Comparison of ENCODE assay signal across 28 mouse cellular contexts in genomic region chr1:135233961-135234360, GRCm38 (mm10). TPM values are rescaled to one million over a fixed set of nuclear protein-coding genes. Genes with fewer than 3 reads are reported as not detected.
DNase-seq lines count a peak whose midpoint lies in the region; ATAC-seq and TF ChIP-seq lines count a peak whose summit lies in the region.
"Had no signal": no experiment of that assay in that cellular context is flagged by ENCODE, and none has a peak within 500 bp of the region (broad histone marks: within the 10 kb centered on the region; RNA-seq: fewer than 3 reads in every experiment).

No protein-coding gene starts in this region.

- no peaks in the 10 kb centered on the region for H3K9me3 ChIP-seq in kidney, postnatal 0 days (replicated peaks; ENCODE audit: low read length)
- no peaks in the 10 kb centered on the region for H3K9me3 ChIP-seq in intestine, postnatal 0 days (ENCODE audit: control insufficient read depth)
- no peaks in the 10 kb centered on the region for H3K9me3 ChIP-seq in hindbrain, embryonic 11.5 days (ENCODE audit: control insufficient read depth, low read length)
- H3K9me3 ChIP-seq: heart, embryonic 13.5 days; limb, embryonic 10.5 days; limb, embryonic 15.5 days; liver, embryonic 13.5 days had no signal

- peak; percentile 48; the same call in 1 of the 2 replicates for ATAC-seq in kidney, postnatal 0 days (replicated peaks; ENCODE audit: low FRiP score, low read depth)
- ATAC-seq in Patski, result peak; percentile 77
- peak; percentile 65 for ATAC-seq in intestine, postnatal 0 days
- ATAC-seq in hindbrain, embryonic 11.5 days (ENCODE audit: low FRiP score), result no peak
- ATAC-seq: forebrain, postnatal 0 days; hindbrain, postnatal 0 days; midbrain, embryonic 16.5 days had no signal

- CTCF ChIA-PET in Patski (lab: Charles Lee), result no interaction called here

- H3K36me3 ChIP-seq in kidney, postnatal 0 days (ENCODE audit: insufficient read depth, low read length), result no peaks in the 10 kb centered on the region
- H3K36me3 ChIP-seq in intestine, postnatal 0 days (ENCODE audit: control insufficient read depth, insufficient read depth), result no peaks in the 10 kb centered on the region
- no peaks in the 10 kb centered on the region for H3K36me3 ChIP-seq in hindbrain, embryonic 11.5 days (ENCODE audit: control insufficient read depth, insufficient read depth, low read length)
- H3K36me3 ChIP-seq: heart, embryonic 13.5 days; limb, embryonic 10.5 days; limb, embryonic 15.5 days; liver, embryonic 13.5 days had no signal

- POLR2A ChIA-PET in Patski (lab: Charles Lee), result no interaction called here

- in situ Hi-C loops in Patski (cut with MboI; ENCODE audit: low pct_unique_long_range_greater_than_20kb), result no loop called here

- no peak overlapping the region for H3K4me2 ChIP-seq in kidney, postnatal 0 days (ENCODE audit: low read length)
- peak overlapping the region; percentile 66 for H3K4me2 ChIP-seq in intestine, postnatal 0 days (replicated peaks; ENCODE audit: low read depth)
- H3K4me2 ChIP-seq in hindbrain, embryonic 11.5 days (replicated peaks; ENCODE audit: low read depth, low read length), result no peak overlapping the region
- H3K4me2 ChIP-seq: heart, embryonic 13.5 days; limb, embryonic 15.5 days; liver, embryonic 13.5 days; midbrain, embryonic 11.5 days had no signal

- H3K4me3 ChIP-seq in kidney, postnatal 0 days (replicated peaks; ENCODE audit: low read depth, low read length), result no peak overlapping the region
- H3K4me3 ChIP-seq in intestine, postnatal 0 days (ENCODE audit: low read depth, low read length), result peak overlapping the region; percentile 23; the same call in 1 of the 2 replicates
- no peak overlapping the region for H3K4me3 ChIP-seq in hindbrain, embryonic 11.5 days (ENCODE audit: low read depth, low read length)
- H3K4me3 ChIP-seq: erythroblast, embryonic 14.5 days; heart, embryonic 13.5 days; limb, embryonic 10.5 days; limb, embryonic 15.5 days; liver, embryonic 13.5 days had no signal

- H3K27me3 ChIP-seq in kidney, postnatal 0 days (ENCODE audit: insufficient read depth, low read length), result no peaks in the 10 kb centered on the region
- no peaks in the 10 kb centered on the region for H3K27me3 ChIP-seq in Patski
- H3K27me3 ChIP-seq in intestine, postnatal 0 days (replicated peaks; ENCODE audit: control insufficient read depth, insufficient read depth, low read length), result no peaks in the 10 kb centered on the region
- no peaks in the 10 kb centered on the region for H3K27me3 ChIP-seq in hindbrain, embryonic 11.5 days (ENCODE audit: control insufficient read depth, insufficient read depth, low read length)
- H3K27me3 ChIP-seq: limb, embryonic 15.5 days had no signal

- DNase-seq in kidney, postnatal 0 days (ENCODE audit: low spot score), result no peak
- DNase-seq in kidney, adult 18-20 months, result no peak
- peak; percentile 73 for DNase-seq in Patski (ENCODE audit: low read depth, low spot score)
- DNase-seq in R1 (ENCODE audit: low read depth, low spot score), result peak; percentile 41
- DNase-seq in layer of hippocampus, adult 11-12 months (ENCODE audit: low spot score), result no peak
- no peak for DNase-seq in hindbrain, embryonic 11.5 days (ENCODE audit: low spot score)
- DNase-seq in cerebellum, adult 18-20 months, result no peak
- DNase-seq: adrenal gland, postnatal 25 days; B cell, adult 2 months; cerebellum, adult 2 months; cerebellum, postnatal 14 days; forebrain, postnatal 0 days; heart, postnatal 10 days; layer of hippocampus, postnatal 36 days; liver, embryonic 13.5 days; lung, adult 18-20 months; lung, postnatal 14 days; right cerebral cortex, postnatal 25 days; spleen, adult 18-20 months; thymus, postnatal 14 days had no signal

- 63% methylated on average over 6 of the region's 6 CpGs for WGBS in kidney, postnatal 0 days
- WGBS in intestine, postnatal 0 days, result 33% methylated on average over 6 of the region's 6 CpGs
- 93% methylated on average over 6 of the region's 6 CpGs for WGBS in hindbrain, embryonic 11.5 days

- no peak for TF ChIP-seq CTCF in kidney, postnatal 0 days (IDR thresholded peaks at IDR 0.05; ENCODE audit: low read depth)
- TF ChIP-seq CTCF in Patski (IDR thresholded peaks at IDR 0.05), result no peak
- no peak for TF ChIP-seq CTCF in intestine, postnatal 0 days (IDR thresholded peaks at IDR 0.05; ENCODE audit: low read depth)

- H3K4me1 ChIP-seq in kidney, postnatal 0 days (replicated peaks; ENCODE audit: insufficient read depth, low read length), result no peaks in the 10 kb centered on the region
- H3K4me1 ChIP-seq in intestine, postnatal 0 days (replicated peaks; ENCODE audit: control insufficient read depth, insufficient read depth, low read length), result 0 out of 2 replicates have a peak, but pooled peaks cover 4% of the 10 kb centered on the region
- H3K4me1 ChIP-seq in hindbrain, embryonic 11.5 days (replicated peaks; ENCODE audit: control insufficient read depth, insufficient read depth, low read length), result no peaks in the 10 kb centered on the region
- H3K4me1 ChIP-seq: heart, embryonic 13.5 days; limb, embryonic 10.5 days; limb, embryonic 15.5 days had no signal

- H3K9ac ChIP-seq in kidney, postnatal 0 days (ENCODE audit: low read depth, low read length), result no peak overlapping the region
- H3K9ac ChIP-seq in intestine, postnatal 0 days (ENCODE audit: low read depth, low read length), result peak overlapping the region; percentile 41; the same call in 1 of the 2 replicates
- no peak overlapping the region for H3K9ac ChIP-seq in hindbrain, embryonic 11.5 days (ENCODE audit: low read depth, low read length)
- H3K9ac ChIP-seq: forebrain, postnatal 0 days; heart, embryonic 13.5 days; limb, embryonic 15.5 days; liver, embryonic 13.5 days had no signal

- H3K27ac ChIP-seq in kidney, postnatal 0 days, result no peak overlapping the region
- peak overlapping the region; percentile 98 for H3K27ac ChIP-seq in intestine, postnatal 0 days (ENCODE audit: low read depth, low read length)
- H3K27ac ChIP-seq in hindbrain, embryonic 11.5 days (ENCODE audit: low read depth, low read length), result no peak overlapping the region
- H3K27ac ChIP-seq: heart, embryonic 13.5 days; hindbrain, postnatal 0 days; limb, embryonic 10.5 days; limb, embryonic 15.5 days; liver, embryonic 13.5 days had no signal

RNA-seq across cellular contexts. Expression of gene Elf3, which starts 24.4 kb away (rescaled TPM):
- polyA plus RNA-seq in kidney, postnatal 0 days (2015; fragmentation: Nextera tagmentation; extraction: Ambion mirVana), result 36.1 and 39.2 TPM in 2 replicates
- 27.3 TPM for polyA plus RNA-seq in Patski (2021)
- polyA plus RNA-seq in intestine, postnatal 0 days (2015; fragmentation: Nextera tagmentation; extraction: Ambion mirVana), result 159 and 164 TPM in 2 replicates
- polyA plus RNA-seq in hindbrain, embryonic 11.5 days (2014; fragmentation: Nextera tagmentation; extraction: Ambion mirVana), result 0.73 and 2.0 TPM in 2 replicates
- polyA plus RNA-seq: erythroblast, embryonic 14.5 days had no signal

RNA-seq across cellular contexts. Expression of gene Rnpep, which starts 49.9 kb away (rescaled TPM):
- 56.5 and 62.8 TPM in 2 replicates for polyA plus RNA-seq in kidney, postnatal 0 days (2015; fragmentation: Nextera tagmentation; extraction: Ambion mirVana)
- 60.8 TPM for polyA plus RNA-seq in Patski (2021)
- 136 and 141 TPM in 2 replicates for polyA plus RNA-seq in intestine, postnatal 0 days (2015; fragmentation: Nextera tagmentation; extraction: Ambion mirVana)
- 96.8 and 104 TPM in 2 replicates for polyA plus RNA-seq in hindbrain, embryonic 11.5 days (2014; fragmentation: Nextera tagmentation; extraction: Ambion mirVana)

Comparison
In these comparisons a context has a peak if more than half of its experiments do, and no peak if none do; other contexts are left out.
1. DNase-seq: peak in Patski (single experiment) and R1 (single experiment); none in kidney, postnatal 0 days (single experiment), kidney, adult 18-20 months (single experiment), layer of hippocampus, adult 11-12 months (single experiment), hindbrain, embryonic 11.5 days (single experiment) and cerebellum, adult 18-20 months (0 of 2).